Mouse (Mus musculus) layer of hippocampus, adult 18-20 months (tissue): ENCODE data around the gene Mdm2. TPM values are rescaled to one million over a fixed set of nuclear protein-coding genes. Genes with fewer than 3 reads are reported as not detected.

Experiments
- DNase-seq, 2 experiments: peaks; one replicate each; pipeline ENCODE4 v3.0.0; 2022; ENCODE audit warnings: low spot score in 2 of 2
- total RNA-seq, 2 experiments: library from RNA; stranded (reverse); gene quantifications; 2 replicates each; pipeline ENCODE4 v1.2.3; 2021

Mdm2 gene
- total RNA-seq, 2 experiments from 2014 or later, result 54.3 to 61.9 TPM

GRCm38 (mm10) chr10:117698313-117699138 lies 12.0 kb downstream of the Mdm2 start:
- no peak for DNase-seq

- DNase-seq, result no peak
Observed at GRCm38 (mm10) chr10:117697561-117698115, 12.9 kb downstream of the Mdm2 start.

GRCm38 (mm10) chr10:117696827-117697560 lies 13.6 kb downstream of the Mdm2 start:
- DNase-seq, result no peak

- no peak for DNase-seq
Observed at GRCm38 (mm10) chr10:117696021-117696826, 14.3 kb downstream of the Mdm2 start.

- no peak for DNase-seq
Observed at GRCm38 (mm10) chr10:117695605-117696004, 15.0 kb downstream of the Mdm2 start.

- no peak for DNase-seq
Observed at GRCm38 (mm10) chr10:117695027-117695426, 15.5 kb downstream of the Mdm2 start.

GRCm38 (mm10) chr10:117694255-117694953 lies 16.2 kb downstream of the Mdm2 start:
- DNase-seq, result no peak

- DNase-seq, result no peak
Observed at GRCm38 (mm10) chr10:117692953-117693352, 17.6 kb downstream of the Mdm2 start.

- no peak for DNase-seq
Observed at GRCm38 (mm10) chr10:117692173-117692572, 18.4 kb downstream of the Mdm2 start.

- no peak for DNase-seq
Observed at GRCm38 (mm10) chr10:117691389-117691968, 19.1 kb downstream of the Mdm2 start.

GRCm38 (mm10) chr10:117690770-117691296 lies 19.7 kb downstream of the Mdm2 start:
- DNase-seq, result no peak

- DNase-seq, result no peak
Observed at GRCm38 (mm10) chr10:117690101-117690352, 20.5 kb downstream of the Mdm2 start.

- no peak for DNase-seq
Observed at GRCm38 (mm10) chr10:117689297-117690100, 21.1 kb downstream of the Mdm2 start.

- DNase-seq, result peak in 1 of 2 experiments; percentile 25
Observed at GRCm38 (mm10) chr10:117688204-117689151, 22.1 kb downstream of the Mdm2 start.

- no peak for DNase-seq
Observed at GRCm38 (mm10) chr10:117687577-117687976, 23.0 kb downstream of the Mdm2 start.

- DNase-seq, result no peak
Observed at GRCm38 (mm10) chr10:117687018-117687417, 23.5 kb downstream of the Mdm2 start.

- DNase-seq, result no peak
Observed at GRCm38 (mm10) chr10:117685849-117686591, 24.5 kb downstream of the Mdm2 start.
